Mouse (Mus musculus) gastrocnemius, postnatal 14 days (tissue): ENCODE data around the gene Hand1. TPM values are rescaled to one million over a fixed set of nuclear protein-coding genes. Genes with fewer than 3 reads are reported as not detected.

Experiments used
- total RNA-seq, 2 experiments: library from RNA; stranded (reverse); gene quantifications; 2 replicates each; pipeline ENCODE4 v1.2.3; 2021

Gene Hand1
- total RNA-seq, 2 experiments from 2014 or later: not detected

Other genes starting within 250 kb of the Hand1 start
- gene Galnt10, start 187.4 kb downstream of the Hand1 start, total RNA-seq: 10 to 100 TPM; 11.3 to 12.4 TPM
- gene Sap30l, start 31.2 kb downstream of the Hand1 start, total RNA-seq: 10 to 100 TPM; 22.9 to 24.5 TPM
- 10 to 100 TPM; 61.9 to 74.6 TPM for gene Larp1, start 176.2 kb upstream of the Hand1 start, total RNA-seq